Mouse (Mus musculus): ENCODE measurements at regions not wholly inside any gene's neighbourhood (a gene's known extent, or its start where the extent isn't known, plus 50 kb on each side); places are given as distances from the start of the nearest gene placed in this dataset.

- no peak for DNase-seq
Observed at GRCm38 (mm10) chr4:30776816-30777442, 1187.0 kb upstream of the Map3k7 start.

- DNase-seq: no peak
Observed at GRCm38 (mm10) chr4:30781649-30782048, 1182.2 kb upstream of the Map3k7 start.

GRCm38 (mm10) chr4:30789976-30790657 lies 1173.8 kb upstream of the Map3k7 start:
- DNase-seq: no peak

GRCm38 (mm10) chr4:30809798-30810197 lies 1154.1 kb upstream of the Map3k7 start:
- no peak for DNase-seq

GRCm38 (mm10) chr4:30855361-30856056 lies 1108.4 kb upstream of the Map3k7 start:
- DNase-seq: no peak

GRCm38 (mm10) chr4:30904966-30905365 lies 1058.9 kb upstream of the Map3k7 start:
- DNase-seq: no peak

GRCm38 (mm10) chr4:30922944-30923343 lies 1041.0 kb upstream of the Map3k7 start:
- DNase-seq: no peak

GRCm38 (mm10) chr4:30932358-30932757 lies 1031.5 kb upstream of the Map3k7 start:
- no peak for DNase-seq

GRCm38 (mm10) chr4:30933030-30933987 lies 1030.6 kb upstream of the Map3k7 start:
- DNase-seq: no peak

GRCm38 (mm10) chr4:30983611-30984010 lies 980.3 kb upstream of the Map3k7 start:
- no peak for DNase-seq

- no peak for DNase-seq
Observed at GRCm38 (mm10) chr4:31012006-31012405, 951.9 kb upstream of the Map3k7 start.

- no peak for DNase-seq
Observed at GRCm38 (mm10) chr4:31052077-31052677, 911.7 kb upstream of the Map3k7 start.

- DNase-seq: no peak
Observed at GRCm38 (mm10) chr4:31076236-31076635, 887.7 kb upstream of the Map3k7 start.

GRCm38 (mm10) chr4:31121586-31121985 lies 842.3 kb upstream of the Map3k7 start:
- no peak for DNase-seq

GRCm38 (mm10) chr4:31143166-31143565 lies 820.7 kb upstream of the Map3k7 start:
- no peak for DNase-seq

- DNase-seq: no peak
Observed at GRCm38 (mm10) chr4:31167431-31167830, 796.5 kb upstream of the Map3k7 start.

GRCm38 (mm10) chr4:31168357-31168756 lies 795.5 kb upstream of the Map3k7 start:
- DNase-seq: no peak

- no peak for DNase-seq
Observed at GRCm38 (mm10) chr4:31171190-31171589, 792.7 kb upstream of the Map3k7 start.

GRCm38 (mm10) chr4:31197852-31198251 lies 766.0 kb upstream of the Map3k7 start:
- no peak for DNase-seq

- DNase-seq: no peak
Observed at GRCm38 (mm10) chr4:31203286-31203685, 760.6 kb upstream of the Map3k7 start.

GRCm38 (mm10) chr4:31205332-31205970 lies 758.4 kb upstream of the Map3k7 start:
- DNase-seq: no peak

GRCm38 (mm10) chr4:31225741-31226140 lies 738.2 kb upstream of the Map3k7 start:
- no peak for DNase-seq
